Mouse (Mus musculus): ENCODE measurements around the gene Metap1d. TPM values are rescaled to one million over a fixed set of nuclear protein-coding genes. Genes with fewer than 3 reads are reported as not detected.

Metap1d gene
- total and polyA plus RNA-seq, 2 experiments from 2014 or later: 14.4 to 25.1 TPM

DNA sequence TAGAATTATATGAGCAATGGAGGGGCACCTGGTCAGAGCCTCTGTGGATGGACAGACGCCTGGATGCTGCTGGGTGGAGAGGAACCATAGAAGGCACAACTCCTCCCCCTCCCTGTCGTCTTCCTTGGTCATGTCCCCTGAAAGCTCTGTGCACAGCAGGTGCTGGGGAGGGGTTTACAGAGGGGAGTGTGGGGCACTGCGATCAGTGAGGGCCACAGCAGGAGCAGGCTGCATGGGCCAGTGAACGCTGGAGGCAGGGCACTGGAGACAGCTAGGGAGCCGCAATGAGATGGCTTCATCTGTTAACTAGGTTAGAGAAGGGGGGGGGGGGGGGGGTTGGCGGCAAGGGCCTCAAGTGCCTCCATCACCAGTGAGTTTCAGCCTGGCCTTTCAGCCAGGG is 13.0 kb downstream of the Metap1d start:
- ATAC-seq (ENCODE audit: low FRiP score): no peak
- H3K4me3 ChIP-seq (ENCODE audit: low read depth, low read length): no peak overlapping the region

GRCm38 (mm10) chr2:71466861-71467450 is 13.9 kb downstream of the Metap1d start:
- no peak overlapping the region for H3K4me3 ChIP-seq (ENCODE audit: low read depth, low read length)
- H3K4me2 ChIP-seq (ENCODE audit: low read depth, low read length, poor library complexity, severe bottlenecking): no peak overlapping the region
- no peaks in the 10 kb centered on the region for H3K4me1 ChIP-seq (ENCODE audit: insufficient read depth, low read length)
- H3K27me3 ChIP-seq (ENCODE audit: insufficient read depth, low read length): no peaks in the 10 kb centered on the region
- H3K36me3 ChIP-seq (ENCODE audit: insufficient read depth, low read length): no peaks in the 10 kb centered on the region
- H3K9me3 ChIP-seq (ENCODE audit: low read length): no peaks in the 10 kb centered on the region
- H3K27ac ChIP-seq (ENCODE audit: low read depth, low read length): no peak overlapping the region
- WGBS: 53% methylated on average over 11 of the region's 11 CpGs
- H3K9ac ChIP-seq (replicated peaks; ENCODE audit: low read length, poor library complexity, severe bottlenecking): no peak overlapping the region
- DNase-seq (ENCODE audit: low spot score) (no peak), ATAC-seq (ENCODE audit: low FRiP score) (no peak)
- TF ChIP-seq CTCF (IDR thresholded peaks at IDR 0.05): no peak

More for the DNA sequence above, 13.0 kb downstream of the Metap1d start:
- Histone ChIP-seq H3K27ac (ENCODE audit: low read depth, low read length) (no peak overlapping the region), H3K9me3 (ENCODE audit: low read length) (no peaks in the 10 kb centered on the region), H3K9ac (replicated peaks; ENCODE audit: low read length, poor library complexity, severe bottlenecking) (no peak overlapping the region), H3K36me3 (ENCODE audit: insufficient read depth, low read length) (no peaks in the 10 kb centered on the region), H3K27me3 (ENCODE audit: insufficient read depth, low read length) (no peaks in the 10 kb centered on the region), H3K4me2 (ENCODE audit: low read depth, low read length, poor library complexity, severe bottlenecking) (no peak overlapping the region), H3K4me1 (ENCODE audit: insufficient read depth, low read length) (no peaks in the 10 kb centered on the region)
- WGBS: 15% methylated on average over 5 of the region's 6 CpGs
- no peak for TF ChIP-seq CTCF (IDR thresholded peaks at IDR 0.05)
- no peak for DNase-seq (ENCODE audit: low spot score)

DNA sequence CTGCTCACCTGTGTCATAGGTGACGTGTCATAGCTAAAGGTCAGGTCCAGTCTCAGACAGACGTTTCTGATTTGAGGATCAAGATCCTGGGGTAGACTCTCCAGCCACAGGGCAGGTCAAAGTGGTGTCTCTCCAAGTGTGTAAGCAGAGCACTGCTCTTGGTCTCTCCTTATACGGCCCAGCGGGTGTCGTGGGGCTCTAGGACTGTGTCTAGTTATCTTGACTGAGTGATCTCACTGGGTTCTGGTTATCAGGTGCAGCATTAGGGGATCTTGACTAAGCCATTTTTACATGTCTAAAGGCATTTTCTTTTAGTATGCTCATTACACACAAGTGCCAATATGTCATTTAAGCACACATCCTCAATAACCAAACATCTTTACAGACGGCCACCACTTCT is 18.0 kb downstream of the Metap1d start:
- Histone ChIP-seq H3K4me1 (ENCODE audit: insufficient read depth, low read length) (no peaks in the 10 kb centered on the region), H3K9ac (replicated peaks; ENCODE audit: low read length, poor library complexity, severe bottlenecking) (no peak overlapping the region), H3K4me3 (ENCODE audit: low read depth, low read length) (no peak overlapping the region), H3K36me3 (ENCODE audit: insufficient read depth, low read length) (no peaks in the 10 kb centered on the region), H3K27ac (ENCODE audit: low read depth, low read length) (no peak overlapping the region), H3K4me2 (ENCODE audit: low read depth, low read length, poor library complexity, severe bottlenecking) (no peak overlapping the region), H3K9me3 (ENCODE audit: low read length) (no peaks in the 10 kb centered on the region), H3K27me3 (ENCODE audit: insufficient read depth, low read length) (no peaks in the 10 kb centered on the region)
- DNase-seq (ENCODE audit: low spot score): no peak
- ATAC-seq (ENCODE audit: low FRiP score): no peak
- TF ChIP-seq CTCF (IDR thresholded peaks at IDR 0.05): no peak
- WGBS: 86% methylated on average over 6 of the region's 6 CpGs

GRCm38 (mm10) chr2:71473830-71474229 is 20.8 kb downstream of the Metap1d start:
- no peaks in the 10 kb centered on the region for H3K9me3 ChIP-seq (ENCODE audit: low read length)
- H3K27me3 ChIP-seq (ENCODE audit: insufficient read depth, low read length): no peaks in the 10 kb centered on the region
- no peak overlapping the region for H3K4me2 ChIP-seq (ENCODE audit: low read depth, low read length, poor library complexity, severe bottlenecking)
- TF ChIP-seq CTCF (IDR thresholded peaks at IDR 0.05): no peak
- no peaks in the 10 kb centered on the region for H3K4me1 ChIP-seq (ENCODE audit: insufficient read depth, low read length)
- H3K4me3 ChIP-seq (ENCODE audit: low read depth, low read length): no peak overlapping the region
- H3K36me3 ChIP-seq (ENCODE audit: insufficient read depth, low read length): no peaks in the 10 kb centered on the region
- ATAC-seq (ENCODE audit: low FRiP score): no peak
- no peak overlapping the region for H3K27ac ChIP-seq (ENCODE audit: low read depth, low read length)
- H3K9ac ChIP-seq (replicated peaks; ENCODE audit: low read length, poor library complexity, severe bottlenecking): no peak overlapping the region
- 73% methylated on average over 7 of the region's 7 CpGs for WGBS
- DNase-seq (ENCODE audit: low spot score): no peak

DNA sequence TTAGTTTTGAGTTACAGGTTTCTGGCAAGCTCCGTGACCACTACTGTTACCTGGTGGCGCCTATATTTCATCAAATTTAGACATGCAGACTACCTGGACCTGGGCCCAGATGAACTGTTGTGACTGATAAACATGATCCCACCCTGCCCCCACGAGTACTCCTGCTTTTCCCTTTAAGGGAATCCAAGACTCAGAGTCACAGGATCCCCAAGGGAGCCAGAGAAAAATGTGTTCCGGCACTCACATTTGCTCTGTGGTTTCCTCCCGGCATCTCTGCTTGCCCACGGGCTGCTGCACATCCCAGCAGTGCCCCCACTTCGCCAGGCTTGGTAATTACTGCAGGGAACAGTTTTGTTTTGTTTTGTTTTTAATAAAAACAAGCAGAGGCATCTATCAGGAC is 21.3 kb downstream of the Metap1d start:
- Histone ChIP-seq H3K9me3 (ENCODE audit: low read length) (no peaks in the 10 kb centered on the region), H3K4me2 (ENCODE audit: low read depth, low read length, poor library complexity, severe bottlenecking) (no peak overlapping the region), H3K27ac (ENCODE audit: low read depth, low read length) (no peak overlapping the region), H3K36me3 (ENCODE audit: insufficient read depth, low read length) (no peaks in the 10 kb centered on the region), H3K4me3 (ENCODE audit: low read depth, low read length) (no peak overlapping the region), H3K27me3 (ENCODE audit: insufficient read depth, low read length) (no peaks in the 10 kb centered on the region), H3K9ac (replicated peaks; ENCODE audit: low read length, poor library complexity, severe bottlenecking) (no peak overlapping the region), H3K4me1 (ENCODE audit: insufficient read depth, low read length) (no peaks in the 10 kb centered on the region)
- ATAC-seq (ENCODE audit: low FRiP score): no peak
- peak; percentile 35 for DNase-seq (ENCODE audit: low spot score)
- 51% methylated on average over 7 of the region's 7 CpGs for WGBS
- no peak for TF ChIP-seq CTCF (IDR thresholded peaks at IDR 0.05)

DNA sequence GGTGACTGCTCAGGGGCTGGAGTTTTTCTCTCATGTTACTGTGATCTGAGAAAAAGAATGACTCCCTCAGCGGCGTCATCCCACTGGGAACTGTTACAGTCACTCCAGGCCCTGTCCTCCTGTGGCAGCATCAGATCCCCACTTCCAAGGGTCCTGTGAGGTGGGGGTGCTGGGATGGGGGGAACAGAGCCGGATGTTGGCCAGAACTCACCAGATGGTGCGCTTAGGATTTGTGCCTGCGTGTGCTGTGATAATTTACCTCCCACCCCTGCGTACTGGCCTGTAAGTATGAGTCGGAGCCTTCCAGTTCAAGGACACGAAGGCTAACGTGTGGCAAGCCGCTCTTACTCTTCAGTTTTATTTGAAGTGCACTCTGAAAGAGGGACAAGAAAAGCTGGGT is 22.2 kb downstream of the Metap1d start:
- TF ChIP-seq CTCF (IDR thresholded peaks at IDR 0.05): no peak
- Histone ChIP-seq H3K9ac (replicated peaks; ENCODE audit: low read length, poor library complexity, severe bottlenecking) (no peak overlapping the region), H3K4me2 (ENCODE audit: low read depth, low read length, poor library complexity, severe bottlenecking) (no peak overlapping the region), H3K27ac (ENCODE audit: low read depth, low read length) (no peak overlapping the region), H3K27me3 (ENCODE audit: insufficient read depth, low read length) (no peaks in the 10 kb centered on the region), H3K9me3 (ENCODE audit: low read length) (no peaks in the 10 kb centered on the region), H3K4me3 (ENCODE audit: low read depth, low read length) (no peak overlapping the region), H3K36me3 (ENCODE audit: insufficient read depth, low read length) (no peaks in the 10 kb centered on the region), H3K4me1 (ENCODE audit: insufficient read depth, low read length) (no peaks in the 10 kb centered on the region)
- no peak for ATAC-seq (ENCODE audit: low FRiP score)
- WGBS: 78% methylated on average over 10 of the region's 10 CpGs
- DNase-seq (ENCODE audit: low spot score): no peak

Measured in midbrain, postnatal 0 days (tissue).